Mouse (Mus musculus) 3134 (cell line): ENCODE data around the gene Ppp1ca.

ENCODE experiments used
- DNase-seq: peaks from one replicate; pipeline ENCODE4 v3.0.0-alpha.2; 2011; ENCODE audit warnings: low spot score; ENCODE audit not compliant: insufficient read length; ENCODE audit errors: extremely low read depth

Gene Ppp1ca

GRCm38 (mm10) chr19:4183689-4184088 lies 8.2 kb upstream of the Ppp1ca start:
- no peak for DNase-seq

DNA sequence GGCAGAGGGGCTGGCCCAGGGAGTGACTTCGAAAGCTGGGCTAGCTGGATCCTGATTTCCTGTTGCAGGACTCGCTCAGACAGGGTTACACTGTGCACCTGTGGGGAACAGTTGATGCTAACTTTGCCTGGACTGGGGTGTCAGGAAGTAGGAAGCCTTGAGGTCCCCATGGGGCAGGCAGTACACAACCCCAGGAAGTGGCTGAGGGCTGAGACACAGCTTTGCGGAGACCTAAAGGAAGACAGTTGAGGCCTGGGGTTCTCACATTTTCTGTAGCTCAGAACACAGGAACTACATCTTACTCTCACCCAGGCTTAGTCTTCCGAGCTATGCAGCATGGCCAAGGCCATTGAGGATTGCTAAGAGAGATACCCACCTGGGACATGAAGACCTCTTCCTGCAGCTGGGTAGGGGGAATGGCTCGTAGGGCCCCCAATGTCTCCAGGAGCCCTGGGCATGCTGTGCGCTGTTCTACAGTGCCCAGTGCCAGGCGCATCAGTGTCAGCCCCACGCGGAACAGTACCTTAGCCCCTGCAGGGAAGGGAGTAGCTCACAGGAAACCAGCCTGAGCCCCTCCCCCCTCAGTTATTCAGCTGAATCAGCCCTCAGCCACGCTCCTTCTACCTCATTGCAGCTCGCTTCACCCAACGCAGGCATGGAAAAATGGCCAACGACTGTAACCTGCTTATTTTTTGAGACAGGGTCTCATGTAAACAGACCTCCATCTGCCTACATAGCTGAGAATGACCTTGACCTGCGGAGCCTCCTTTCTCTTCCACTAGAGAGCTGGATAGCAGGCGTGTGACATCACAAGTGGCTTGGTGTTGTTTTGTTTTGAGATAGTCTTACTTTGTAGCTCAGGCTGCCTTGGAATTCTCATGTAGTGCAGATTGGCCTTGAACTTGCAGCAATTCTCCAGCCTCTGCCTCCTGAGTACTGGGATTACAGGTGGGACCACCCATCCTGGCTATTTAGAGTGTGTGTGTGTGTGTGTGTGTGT lies 6.6 kb upstream of the Ppp1ca start:
- no peak for DNase-seq

DNA sequence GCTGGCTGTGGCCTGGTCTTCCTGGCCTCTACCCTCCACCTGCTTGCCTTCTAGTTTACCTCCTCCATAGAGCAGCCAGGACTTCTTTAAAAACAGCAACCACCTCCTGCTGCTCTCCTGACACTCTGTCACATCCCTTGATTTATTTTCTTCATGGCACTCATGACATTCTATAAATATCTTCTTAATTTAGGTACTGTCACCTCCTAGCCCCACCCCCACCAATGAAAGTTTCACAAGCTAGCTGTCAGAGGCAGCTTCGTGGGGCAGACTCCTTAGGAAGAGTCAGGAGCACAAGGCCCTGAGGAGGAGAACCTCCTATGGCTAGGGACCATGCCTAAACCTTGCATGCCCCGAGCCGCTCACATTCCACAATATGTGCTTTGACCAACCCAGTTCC lies 4.6 kb upstream of the Ppp1ca start:
- DNase-seq, result no peak

- DNase-seq, result no peak
These were observed 2.7 kb upstream of the Ppp1ca start for GRCm38 (mm10) chr19:4189051-4189620.

- DNase-seq, result no peak
These were observed 982 bp upstream of the Ppp1ca start, which contains the start of gene Tbc1d10c for GRCm38 (mm10) chr19:4190831-4191334. Gene Tbc1d10c (minus strand): TSS chr19:4191284.

- DNase-seq, result no peak
These were observed 553 bp downstream of the Ppp1ca start for GRCm38 (mm10) chr19:4192251-4192985.

DNA sequence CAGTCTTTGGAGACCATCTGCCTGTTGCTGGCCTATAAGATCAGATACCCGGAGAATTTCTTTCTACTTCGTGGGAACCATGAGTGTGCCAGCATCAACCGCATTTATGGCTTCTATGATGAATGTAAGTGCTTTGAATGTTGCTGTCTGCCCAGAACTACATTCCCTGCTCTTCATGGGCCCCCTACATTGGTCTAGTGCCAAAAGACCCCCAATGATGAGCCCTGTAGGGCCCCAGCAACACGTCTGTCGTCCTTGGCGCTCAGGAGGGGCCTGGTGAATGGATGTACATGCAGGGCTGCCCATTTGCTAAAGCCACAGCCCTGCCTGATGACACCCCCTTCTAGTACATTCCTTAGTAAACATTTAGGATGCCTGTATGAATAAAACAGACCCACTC lies 1.3 kb downstream of the Ppp1ca start:
- no peak for DNase-seq

DNA sequence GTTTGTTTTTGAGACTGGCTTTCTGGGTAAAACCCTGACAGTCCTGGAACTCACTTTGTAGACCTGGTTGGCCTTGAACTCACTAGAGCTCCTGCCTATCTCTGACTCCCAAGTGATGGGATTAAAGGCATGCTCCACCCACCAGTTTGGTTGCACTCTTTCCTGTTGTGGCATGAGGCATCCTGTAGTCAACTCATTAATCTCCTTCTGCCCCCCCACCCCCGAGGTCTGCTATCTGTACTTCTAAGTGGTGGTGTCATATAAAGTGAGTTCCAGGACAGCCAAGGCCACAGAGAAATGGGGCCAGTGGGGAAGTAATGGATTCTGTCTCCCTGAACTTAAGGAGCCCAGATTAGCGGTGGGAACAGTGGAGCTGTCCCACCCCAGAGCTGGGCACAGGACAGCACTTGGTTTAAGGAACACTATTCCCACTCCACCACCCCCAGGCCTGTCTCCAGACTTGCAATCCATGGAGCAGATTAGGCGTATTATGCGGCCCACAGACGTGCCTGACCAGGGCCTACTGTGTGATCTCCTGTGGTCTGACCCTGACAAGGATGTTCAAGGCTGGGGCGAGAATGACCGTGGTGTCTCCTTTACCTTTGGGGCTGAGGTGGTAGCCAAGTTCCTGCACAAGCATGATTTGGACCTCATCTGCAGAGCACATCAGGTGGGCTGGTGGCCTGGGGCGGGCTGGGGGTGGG lies 2.3 kb downstream of the Ppp1ca start:
- no peak for DNase-seq

GRCm38 (mm10) chr19:4194776-4195650 lies 3.1 kb downstream of the Ppp1ca start:
- DNase-seq, result no peak

- DNase-seq, result no peak
These were observed 4.2 kb downstream of the Ppp1ca start for GRCm38 (mm10) chr19:4196048-4196447.

- DNase-seq, result peak; percentile 45
These were observed 4.7 kb downstream of the Ppp1ca start for GRCm38 (mm10) chr19:4196548-4196947.

DNA sequence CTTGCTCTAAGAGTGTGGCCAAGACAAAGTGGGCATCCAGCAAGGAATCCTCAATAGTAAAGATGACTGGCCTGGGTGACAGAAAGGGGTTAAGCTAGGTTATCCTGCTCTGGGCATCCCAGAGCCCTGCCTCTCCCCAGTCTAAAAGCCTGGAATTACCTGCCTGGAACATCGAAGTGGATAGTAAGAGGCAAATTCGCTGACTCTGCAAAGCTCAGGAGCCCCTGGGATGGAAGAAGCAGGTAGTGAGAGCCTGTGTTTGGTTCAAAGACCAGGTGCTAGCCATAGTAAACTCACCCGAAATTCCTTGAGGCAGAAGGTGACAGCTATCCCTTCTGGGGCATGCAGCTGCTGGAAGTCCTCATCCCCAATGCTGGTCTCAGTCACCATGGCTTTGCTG lies 5.3 kb downstream of the Ppp1ca start:
- no peak for DNase-seq

- peak; percentile 95 for DNase-seq
These were observed 9.5 kb downstream of the Ppp1ca start, which contains the start of gene Rad9a for GRCm38 (mm10) chr19:4201291-4201909. Gene Rad9a (minus strand): TSS chr19:4201662.

DNA sequence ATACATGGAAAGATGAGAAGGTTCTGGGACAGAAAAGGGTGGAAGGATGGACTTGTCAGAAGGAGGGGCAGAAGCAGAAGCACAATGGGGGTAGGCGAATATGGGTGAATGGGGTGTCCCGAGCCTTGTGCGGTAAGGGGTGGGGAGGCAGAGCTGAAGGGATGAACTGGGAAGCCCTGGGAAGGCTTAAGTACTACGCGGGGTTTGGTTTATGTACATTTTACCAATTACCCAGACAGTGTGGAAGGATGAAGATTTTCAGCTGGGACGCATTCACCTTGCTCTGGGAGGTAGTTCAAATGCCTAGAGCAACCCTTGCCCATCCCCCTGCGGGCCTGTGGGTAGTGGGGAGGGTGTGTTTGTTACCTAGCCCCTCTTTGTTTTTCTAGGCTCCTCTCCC lies 10.3 kb downstream of the Ppp1ca start:
- DNase-seq, result no peak

- no peak for DNase-seq
These were observed 11.3 kb downstream of the Ppp1ca start for GRCm38 (mm10) chr19:4203148-4203547.

GRCm38 (mm10) chr19:4203604-4204326 lies 11.9 kb downstream of the Ppp1ca start:
- DNase-seq, result no peak

GRCm38 (mm10) chr19:4204889-4205288 lies 13.0 kb downstream of the Ppp1ca start:
- no peak for DNase-seq

DNA sequence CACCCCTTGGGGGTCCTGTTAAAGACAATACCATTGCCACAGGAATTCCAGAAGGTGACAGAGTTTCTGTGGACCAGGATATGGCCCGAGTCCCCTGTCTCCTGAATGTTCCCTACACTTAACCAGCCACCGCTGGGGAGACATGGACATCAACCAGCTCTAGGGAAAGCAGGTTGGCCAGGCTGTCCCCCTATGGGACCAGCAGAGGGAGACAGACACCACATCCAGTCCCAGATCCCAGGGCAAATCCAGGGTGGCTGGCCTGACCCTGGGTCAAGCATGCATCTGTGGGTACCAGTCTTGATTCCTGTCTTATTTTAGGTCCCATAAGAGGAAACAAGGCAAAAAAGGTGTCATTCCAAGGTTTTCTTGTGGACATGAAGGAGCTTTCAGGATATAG lies 15.1 kb downstream of the Ppp1ca start:
- DNase-seq, result peak; percentile 54
